Mouse (Mus musculus) neural tube, embryonic 12.5 days (tissue): ENCODE measurements around the gene Gimap8. TPM values are rescaled to one million over a fixed set of nuclear protein-coding genes. Genes with fewer than 3 reads are reported as not detected.
A peak's percentile ranks its signal among the peaks of the same experiment; 100 is the strongest.

Source experiments
- ATAC-seq: fragments of 200-750 bp; cut with Nextera tagmentation; 2 replicates; pipeline ENCODE4 v1.8.0; 2017; ENCODE audit warnings: low read depth, mild to moderate bottlenecking, moderate TSS enrichment, moderate library complexity; ENCODE audit not compliant: low FRiP score
- H3K27ac ChIP-seq: fragments of 300-500 bp; sonication (generic); 2 replicates; pipeline ENCODE4 v1.5.1; 2016
- H3K27me3 ChIP-seq: fragments of 300-500 bp; sonication (generic); replicated peaks from 2 replicates; pipeline ENCODE4 v1.6.1; 2016; ENCODE audit warnings: mild to moderate bottlenecking
- H3K36me3 ChIP-seq: fragments of 300-500 bp; sonication (generic); 2 replicates; pipeline ENCODE4 v1.6.1; 2016; ENCODE audit warnings: mild to moderate bottlenecking
- H3K4me1 ChIP-seq: fragments of 300-500 bp; sonication (generic); 2 replicates; pipeline ENCODE4 v1.6.1; 2016
- H3K4me2 ChIP-seq: fragments of 300-500 bp; sonication (generic); replicated peaks from 2 replicates; pipeline ENCODE4 v1.6.1; 2016; ENCODE audit warnings: mild to moderate bottlenecking
- H3K4me3 ChIP-seq: fragments of 300-500 bp; sonication (generic); 2 replicates; pipeline ENCODE4 v1.5.1; 2016
- H3K9ac ChIP-seq: fragments of 300-500 bp; sonication (generic); 2 replicates; pipeline ENCODE4 v1.6.1; 2016; ENCODE audit warnings: mild to moderate bottlenecking
- H3K9me3 ChIP-seq: fragments of 300-500 bp; sonication (generic); 2 replicates; pipeline ENCODE4 v1.6.1; 2016; ENCODE audit warnings: mild to moderate bottlenecking
- WGBS: fragments of 180-500 bp; shearing (Covaris S2); methylation state at CpG from one replicate; pipeline ENCODE4 v1.1.7; 2016; 5-methylcytosine and 5-hydroxymethylcytosine counted together
- polyA plus RNA-seq: library from polyadenylated mRNA; unstranded; fragments of >200 nt; fragmentation: Nextera tagmentation; extraction: Ambion mirVana; gene quantifications from 2 replicates; pipeline ENCODE4 v1.2.1, GENCODE M21; 2016

Gene Gimap8
- polyA plus RNA-seq, 1 experiment from 2014 or later: 1.1 TPM

- 21% methylated on average over 4 of the region's 4 CpGs for WGBS
- Histone ChIP-seq H3K4me2 (no peak overlapping the region), H3K4me3 (no peak overlapping the region), H3K27me3 (no peaks in the 10 kb centered on the region), H3K9ac (no peak overlapping the region), H3K9me3 (no peaks in the 10 kb centered on the region), H3K27ac (no peak overlapping the region), H3K4me1 (no peaks in the 10 kb centered on the region), H3K36me3 (no peaks in the 10 kb centered on the region)
- ATAC-seq: 0 out of 2 replicates have a peak, but pooled peaks have one; percentile 56
Observed at GRCm38 (mm10) chr6:48642764-48643292, 4.2 kb upstream of the Gimap8 start.

GRCm38 (mm10) chr6:48645660-48646308, 1.2 kb upstream of the Gimap8 start:
- Histone ChIP-seq H3K4me1 (no peaks in the 10 kb centered on the region), H3K36me3 (no peaks in the 10 kb centered on the region), H3K9me3 (no peaks in the 10 kb centered on the region), H3K4me2 (no peak overlapping the region), H3K27me3 (no peaks in the 10 kb centered on the region), H3K9ac (no peak overlapping the region), H3K27ac (no peak overlapping the region), H3K4me3 (no peak overlapping the region)
- 0 out of 2 replicates have a peak, but pooled peaks have one; percentile 33 for ATAC-seq
- WGBS: 18% methylated on average over 12 of the region's 12 CpGs

DNA sequence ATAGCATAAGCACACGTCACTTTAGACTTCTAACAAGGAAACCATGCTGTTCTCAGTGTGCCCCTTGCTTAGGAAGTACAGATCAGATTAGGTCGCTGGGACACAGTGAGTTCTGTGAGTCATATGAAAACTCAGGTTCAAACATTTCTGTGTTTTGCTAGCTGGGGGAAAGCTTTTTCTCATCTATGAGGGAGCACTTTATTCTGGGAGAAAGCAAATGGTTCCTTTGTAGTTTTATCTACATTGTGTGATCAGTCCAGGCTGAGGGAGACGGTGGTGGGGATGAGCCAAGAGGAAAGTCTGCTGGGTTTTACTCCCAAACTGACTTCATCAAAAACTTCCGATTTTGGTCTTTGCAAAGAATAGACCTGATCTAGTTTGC, 734 bp upstream of the Gimap8 start:
- Histone ChIP-seq H3K9ac (no peak overlapping the region), H3K4me2 (no peak overlapping the region), H3K36me3 (no peaks in the 10 kb centered on the region), H3K27me3 (no peaks in the 10 kb centered on the region), H3K9me3 (no peaks in the 10 kb centered on the region), H3K27ac (no peak overlapping the region), H3K4me3 (no peak overlapping the region), H3K4me1 (no peaks in the 10 kb centered on the region)
- 82% methylated on average over 4 of the region's 4 CpGs for WGBS
- ATAC-seq: no peak

DNA sequence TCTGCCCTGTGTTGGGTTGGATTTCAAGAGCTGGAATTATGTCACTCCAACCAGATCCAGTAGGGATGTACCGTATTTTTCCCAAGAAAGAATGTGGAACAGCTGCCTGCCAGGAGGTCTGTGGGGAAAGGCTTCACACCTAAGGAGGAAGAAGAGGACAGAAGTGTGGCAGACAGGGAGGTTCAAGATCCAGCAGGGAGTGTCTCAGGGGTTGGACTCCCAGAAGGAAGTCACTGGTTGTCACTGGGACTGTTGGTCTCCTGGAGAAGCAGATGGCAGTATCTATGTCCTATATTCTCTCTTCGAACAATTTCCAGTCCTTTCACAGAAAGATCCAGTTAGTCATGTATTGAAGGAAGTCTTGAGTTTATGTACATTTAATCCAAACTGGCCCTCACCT, 577 bp downstream of the Gimap8 start:
- H3K9me3 ChIP-seq: no peaks in the 10 kb centered on the region
- no peak overlapping the region for H3K4me3 ChIP-seq
- no peaks in the 10 kb centered on the region for H3K4me1 ChIP-seq
- no peaks in the 10 kb centered on the region for H3K27me3 ChIP-seq
- no peak overlapping the region for H3K9ac ChIP-seq
- H3K27ac ChIP-seq: no peak overlapping the region
- 92% methylated on average over 2 of the region's 2 CpGs for WGBS
- H3K4me2 ChIP-seq: no peak overlapping the region
- ATAC-seq: no peak
- no peaks in the 10 kb centered on the region for H3K36me3 ChIP-seq

DNA sequence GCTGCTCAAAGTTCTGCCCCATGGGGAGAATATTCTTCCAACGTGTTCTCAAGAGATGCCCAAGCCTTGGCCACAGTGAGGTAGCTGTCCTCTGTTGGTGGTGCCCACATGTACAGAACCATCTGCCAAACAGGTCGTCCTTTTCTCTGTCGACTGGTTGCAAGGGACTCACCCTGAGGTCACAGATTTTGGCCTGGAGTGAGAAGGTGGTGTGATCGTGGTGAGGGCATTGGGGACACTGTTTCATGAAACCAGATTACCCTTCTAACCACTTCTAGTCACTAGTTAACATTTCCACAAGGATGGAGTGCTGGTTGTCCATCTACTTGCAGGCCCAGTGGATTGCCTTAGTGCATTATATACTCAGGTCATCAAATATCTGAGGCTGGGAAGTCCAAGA, 1.7 kb downstream of the Gimap8 start:
- Histone ChIP-seq H3K9ac (no peak overlapping the region), H3K27me3 (no peaks in the 10 kb centered on the region), H3K4me2 (no peak overlapping the region), H3K4me3 (no peak overlapping the region), H3K9me3 (no peaks in the 10 kb centered on the region), H3K27ac (no peak overlapping the region), H3K4me1 (no peaks in the 10 kb centered on the region), H3K36me3 (no peaks in the 10 kb centered on the region)
- 85% methylated on average over 4 of the region's 4 CpGs for WGBS
- no peak for ATAC-seq

DNA sequence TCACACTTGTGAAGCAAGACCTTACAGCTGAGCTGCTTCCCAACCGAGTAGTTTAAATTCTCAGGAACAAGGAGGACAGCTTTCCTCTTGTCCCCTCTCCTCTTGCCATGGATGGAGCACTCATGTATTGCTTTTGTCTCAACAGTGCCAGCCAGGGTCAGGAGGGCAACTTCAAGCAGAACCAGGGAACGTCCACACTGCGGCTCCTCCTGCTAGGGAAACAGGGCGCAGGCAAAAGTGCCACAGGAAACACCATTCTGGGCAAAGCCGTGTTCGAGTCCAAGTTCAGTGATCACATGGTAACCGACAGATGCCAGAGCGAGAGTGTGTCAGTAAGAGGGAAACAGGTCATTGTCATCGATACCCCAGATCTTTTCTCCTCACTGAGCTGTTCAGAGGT, 3.0 kb downstream of the Gimap8 start:
- H3K4me3 ChIP-seq: no peak overlapping the region
- H3K4me1 ChIP-seq: no peaks in the 10 kb centered on the region
- no peak overlapping the region for H3K4me2 ChIP-seq
- H3K27me3 ChIP-seq: no peaks in the 10 kb centered on the region
- H3K9ac ChIP-seq: no peak overlapping the region
- no peak overlapping the region for H3K27ac ChIP-seq
- no peaks in the 10 kb centered on the region for H3K9me3 ChIP-seq
- ATAC-seq: no peak
- no peaks in the 10 kb centered on the region for H3K36me3 ChIP-seq
- 90% methylated on average over 9 of the region's 9 CpGs for WGBS

DNA sequence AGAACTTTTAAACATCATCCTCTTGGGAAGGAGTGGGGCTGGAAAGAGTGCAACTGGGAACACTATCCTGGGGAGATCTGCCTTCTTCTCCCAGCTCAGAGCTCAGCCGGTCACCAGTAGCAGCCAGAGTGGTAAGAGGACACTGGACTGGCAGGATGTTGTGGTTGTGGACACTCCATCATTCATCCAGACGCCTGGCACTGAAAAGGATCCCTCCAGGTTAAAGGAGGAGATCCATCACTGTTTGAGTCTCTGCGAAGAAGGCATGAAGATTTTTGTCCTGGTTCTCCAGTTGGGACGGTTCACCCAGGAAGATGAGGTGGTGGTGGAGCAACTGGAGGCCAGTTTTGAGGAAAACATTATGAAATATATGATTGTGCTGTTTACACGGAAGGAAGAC, 11.7 kb downstream of the Gimap8 start:
- H3K4me3 ChIP-seq: no peak overlapping the region
- H3K4me2 ChIP-seq: no peak overlapping the region
- no peaks in the 10 kb centered on the region for H3K27me3 ChIP-seq
- no peak overlapping the region for H3K9ac ChIP-seq
- H3K36me3 ChIP-seq: no peaks in the 10 kb centered on the region
- no peak for ATAC-seq
- H3K4me1 ChIP-seq: no peaks in the 10 kb centered on the region
- no peaks in the 10 kb centered on the region for H3K9me3 ChIP-seq
- 86% methylated on average over 5 of the region's 5 CpGs for WGBS
- H3K27ac ChIP-seq: no peak overlapping the region

DNA sequence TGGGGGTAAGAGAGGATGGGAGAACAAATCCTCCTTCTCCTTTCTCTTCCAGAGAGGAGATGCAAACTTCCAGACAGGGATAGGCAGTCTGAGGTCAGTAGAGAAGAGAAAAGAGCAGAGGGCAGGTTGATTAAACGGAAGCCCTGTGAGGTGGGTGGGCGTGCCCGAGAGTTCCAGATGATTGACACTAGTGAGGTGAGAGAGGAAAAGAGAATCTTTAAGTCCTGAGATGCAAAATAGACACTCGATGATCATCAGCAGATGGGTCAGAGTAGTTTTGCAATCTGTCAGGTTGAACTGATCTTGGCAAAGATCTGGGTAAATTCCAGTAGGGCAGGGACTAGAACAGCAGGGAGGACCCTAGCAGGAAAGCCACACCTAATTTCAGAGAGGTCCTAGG, 17.7 kb downstream of the Gimap8 start:
- no peak overlapping the region for H3K4me2 ChIP-seq
- 94% methylated on average over 4 of the region's 4 CpGs for WGBS
- H3K4me3 ChIP-seq: no peak overlapping the region
- H3K9ac ChIP-seq: no peak overlapping the region
- H3K27me3 ChIP-seq: no peaks in the 10 kb centered on the region
- no peak for ATAC-seq
- H3K4me1 ChIP-seq: no peaks in the 10 kb centered on the region
- no peaks in the 10 kb centered on the region for H3K9me3 ChIP-seq
- no peaks in the 10 kb centered on the region for H3K36me3 ChIP-seq
- H3K27ac ChIP-seq: no peak overlapping the region

DNA sequence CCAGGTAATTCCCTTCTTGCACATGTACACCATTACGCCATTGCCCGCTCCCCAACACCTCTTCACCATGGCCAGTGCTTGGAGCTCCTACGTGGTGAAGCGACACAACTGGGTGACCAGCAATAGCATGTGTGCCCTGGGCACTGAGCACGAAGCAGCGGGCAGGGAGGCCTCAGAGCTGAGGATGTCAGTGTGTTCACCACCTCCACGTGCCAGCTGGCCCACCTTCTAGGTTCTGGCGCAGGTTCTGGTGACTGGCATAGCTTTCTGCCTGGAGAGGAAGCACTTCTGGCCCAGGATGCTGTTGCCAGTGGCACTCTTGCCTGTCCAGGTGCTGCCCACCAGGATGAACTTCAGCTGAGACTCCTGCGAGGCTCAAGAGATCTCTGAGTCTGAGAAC, 18.4 kb downstream of the Gimap8 start:
- Histone ChIP-seq H3K9me3 (no peaks in the 10 kb centered on the region), H3K9ac (no peak overlapping the region), H3K27me3 (no peaks in the 10 kb centered on the region), H3K4me1 (no peaks in the 10 kb centered on the region), H3K4me2 (no peak overlapping the region), H3K36me3 (no peaks in the 10 kb centered on the region), H3K27ac (no peak overlapping the region), H3K4me3 (no peak overlapping the region)
- WGBS: 94% methylated on average over 9 of the region's 9 CpGs
- ATAC-seq: no peak

DNA sequence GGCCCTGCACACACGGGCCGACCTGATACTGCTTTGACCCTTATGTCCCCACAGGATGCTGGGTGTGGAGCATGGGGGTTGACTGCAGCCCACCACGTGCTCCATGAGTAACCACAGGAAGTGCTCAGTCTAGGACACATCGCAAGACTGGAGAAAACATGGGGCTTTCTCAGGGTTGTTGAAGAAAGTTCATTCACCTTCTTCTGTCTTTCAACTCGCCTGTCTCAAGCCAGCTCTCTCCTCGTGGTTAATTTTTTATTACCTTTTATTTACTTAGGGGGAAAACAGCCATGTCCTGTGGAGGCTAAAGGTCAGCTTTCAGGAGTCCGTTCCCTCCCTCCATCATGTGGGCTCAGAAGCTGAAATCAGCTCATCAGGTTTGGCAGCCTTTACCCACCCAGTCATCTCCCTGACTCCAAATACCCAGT, 19.1 kb downstream of the Gimap8 start:
- Histone ChIP-seq H3K27me3 (no peaks in the 10 kb centered on the region), H3K9ac (no peak overlapping the region), H3K36me3 (no peaks in the 10 kb centered on the region), H3K9me3 (no peaks in the 10 kb centered on the region), H3K4me1 (no peaks in the 10 kb centered on the region), H3K4me3 (no peak overlapping the region), H3K4me2 (no peak overlapping the region), H3K27ac (no peak overlapping the region)
- 60% methylated on average over 7 of the region's 7 CpGs for WGBS
- no peak for ATAC-seq

DNA sequence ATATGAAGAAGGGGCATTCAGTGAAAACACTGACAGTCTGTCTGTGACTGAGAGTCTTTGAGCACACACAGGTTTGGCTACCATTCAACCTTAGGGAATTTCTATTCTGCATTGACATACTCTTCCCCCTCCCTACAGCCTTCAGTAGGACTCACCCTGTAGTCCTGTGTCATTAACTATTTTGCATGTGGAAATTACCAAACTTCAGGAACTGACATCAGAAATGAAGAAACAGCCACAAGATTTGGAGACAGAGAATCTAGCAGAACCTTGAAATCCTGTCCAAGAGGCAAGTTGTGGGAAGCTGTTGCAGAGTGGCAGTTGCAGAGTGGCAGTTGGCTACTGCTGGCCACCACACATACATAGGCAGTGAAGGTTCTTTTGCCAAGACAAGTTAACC, 21.0 kb downstream of the Gimap8 start:
- Histone ChIP-seq H3K9me3 (no peaks in the 10 kb centered on the region), H3K9ac (no peak overlapping the region), H3K27me3 (no peaks in the 10 kb centered on the region), H3K4me3 (no peak overlapping the region), H3K4me1 (no peaks in the 10 kb centered on the region), H3K27ac (no peak overlapping the region), H3K36me3 (no peaks in the 10 kb centered on the region), H3K4me2 (no peak overlapping the region)
- no peak for ATAC-seq

DNA sequence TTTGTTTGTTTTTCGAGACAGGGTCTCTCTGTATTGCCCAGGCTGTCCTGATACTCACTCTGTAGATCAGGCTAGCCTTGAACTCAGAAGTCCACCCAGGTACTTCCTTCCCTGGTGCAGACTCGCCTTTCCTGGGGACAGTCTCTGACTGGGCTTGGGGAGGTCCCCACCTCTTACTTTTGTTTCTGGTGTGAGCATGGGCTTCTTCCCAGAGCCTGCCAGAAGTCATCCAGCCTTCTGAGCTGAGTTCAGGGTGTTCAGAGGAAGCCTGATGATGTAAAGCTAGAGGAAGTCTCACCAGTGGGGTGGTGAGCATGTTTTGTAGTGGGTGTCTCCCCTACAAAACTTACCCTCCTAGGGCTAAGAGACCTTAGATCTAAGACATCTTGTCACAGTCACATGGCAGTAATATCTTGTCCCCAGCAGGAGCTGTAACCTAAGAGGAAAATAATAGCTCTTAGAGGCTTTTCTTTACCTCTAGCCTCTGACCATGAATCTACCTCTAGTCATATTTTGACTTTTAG, 22.5 kb downstream of the Gimap8 start:
- no peaks in the 10 kb centered on the region for H3K4me1 ChIP-seq
- H3K27ac ChIP-seq: no peak overlapping the region
- H3K36me3 ChIP-seq: no peaks in the 10 kb centered on the region
- no peak for ATAC-seq
- no peak overlapping the region for H3K4me3 ChIP-seq
- H3K9me3 ChIP-seq: no peaks in the 10 kb centered on the region
- no peaks in the 10 kb centered on the region for H3K27me3 ChIP-seq
- 74% methylated on average over 2 of the region's 2 CpGs for WGBS
- H3K4me2 ChIP-seq: no peak overlapping the region
- H3K9ac ChIP-seq: no peak overlapping the region
